Mouse (Mus musculus) cerebellum, adult 2 months (tissue): ENCODE measurements around the gene Dppa1. TPM values are rescaled to one million over a fixed set of nuclear protein-coding genes. Genes with fewer than 3 reads are reported as not detected.
A peak's percentile ranks its signal among the peaks of the same experiment; 100 is the strongest.
"Not testable (repeated sequence)": the region's sequence is repeated elsewhere in the genome, so short reads cannot be mapped to it uniquely, and the experiment has no call there.

Source experiments
- DNase-seq, 2 experiments: peaks; one replicate each; pipeline ENCODE4 v3.0.0; 2021
- H3K27ac ChIP-seq: fragments of 200-500 bp; 2 replicates; pipeline ENCODE4 v1.5.1; 2012; ENCODE audit warnings: low read length, control low read depth, inconsistent platforms; ENCODE audit not compliant: insufficient read depth
- H3K27me3 ChIP-seq: fragments of 200-500 bp; 2 replicates; pipeline ENCODE4 v1.6.1; 2012; ENCODE audit warnings: inconsistent platforms, mild to moderate bottlenecking, low read length, moderate library complexity; ENCODE audit not compliant: control insufficient read depth, insufficient read depth
- H3K4me1 ChIP-seq: fragments of 200-500 bp; 2 replicates; pipeline ENCODE4 v1.6.1; 2011; ENCODE audit warnings: low read length; ENCODE audit not compliant: control insufficient read depth, insufficient read depth
- H3K4me3 ChIP-seq: fragments of 200-500 bp; replicated peaks from 2 replicates; pipeline ENCODE3; 2011; ENCODE audit warnings: mild to moderate bottlenecking, low read depth, low read length, control low read depth; ENCODE audit not compliant: insufficient read depth
- CTCF ChIP-seq: fragments of 200-500 bp; IDR thresholded peaks from 2 replicates; pipeline ENCODE4 v1.5.1; 2011; ENCODE audit warnings: low read depth, mild to moderate bottlenecking, control low read depth, low read length, moderate library complexity, borderline replicate concordance; ENCODE audit not compliant: insufficient read depth
- POLR2A ChIP-seq: fragments of 200-500 bp; IDR thresholded peaks from 2 replicates; pipeline ENCODE4 v1.6.1; 2011; ENCODE audit warnings: low read length, control low read depth, borderline replicate concordance; ENCODE audit not compliant: insufficient read depth
- WGBS: fragments of 180-500 bp; shearing (Covaris S2); methylation state at CpG from one replicate; pipeline ENCODE4 v1.1.7; 2018; 5-methylcytosine and 5-hydroxymethylcytosine counted together
- polyA plus RNA-seq: library from polyadenylated mRNA; depleted of rRNA; stranded (reverse); fragments of >200 nt; gene quantifications from 2 replicates; pipeline ENCODE4 v1.2.3, GENCODE M21; 2012

The Dppa1 gene
- polyA plus RNA-seq, 1 experiment, result not detected

DNA sequence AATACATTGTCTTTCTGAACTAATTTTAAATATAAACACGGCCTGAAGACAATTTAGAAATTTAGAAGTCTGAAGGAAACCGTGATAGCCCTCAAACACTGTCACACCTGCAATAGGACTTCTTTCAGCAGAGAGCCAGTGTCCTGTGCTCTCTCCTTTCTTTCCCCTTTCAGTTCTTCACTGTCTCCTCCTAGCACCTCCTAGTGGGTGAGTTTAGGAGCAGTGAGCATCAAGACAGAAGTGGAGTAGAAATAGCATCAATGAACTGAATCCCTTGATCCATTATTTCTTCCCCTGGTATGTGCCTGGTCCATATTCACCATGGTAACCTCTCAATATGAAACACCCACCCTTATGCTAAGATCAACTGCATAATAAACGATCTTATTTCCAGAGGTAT, 7.5 kb upstream of the Dppa1 start:
- DNase-seq, result no peak
- 84% methylated on average over 3 of the region's 3 CpGs for WGBS
- Histone ChIP-seq H3K27me3 (no peaks in the 10 kb centered on the region), H3K4me1 (no peaks in the 10 kb centered on the region), H3K27ac (no peak overlapping the region), H3K4me3 (no peak overlapping the region)
- no peak for TF ChIP-seq CTCF
- no peak for TF ChIP-seq POLR2A

GRCm38 (mm10) chr11:46635516-46635915, 6.5 kb upstream of the Dppa1 start:
- 80% methylated on average over 4 of the region's 4 CpGs for WGBS
- H3K4me1 ChIP-seq, H3K27me3 ChIP-seq, DNase-seq, H3K4me3 ChIP-seq, H3K27ac ChIP-seq: not testable (repeated sequence)

DNA sequence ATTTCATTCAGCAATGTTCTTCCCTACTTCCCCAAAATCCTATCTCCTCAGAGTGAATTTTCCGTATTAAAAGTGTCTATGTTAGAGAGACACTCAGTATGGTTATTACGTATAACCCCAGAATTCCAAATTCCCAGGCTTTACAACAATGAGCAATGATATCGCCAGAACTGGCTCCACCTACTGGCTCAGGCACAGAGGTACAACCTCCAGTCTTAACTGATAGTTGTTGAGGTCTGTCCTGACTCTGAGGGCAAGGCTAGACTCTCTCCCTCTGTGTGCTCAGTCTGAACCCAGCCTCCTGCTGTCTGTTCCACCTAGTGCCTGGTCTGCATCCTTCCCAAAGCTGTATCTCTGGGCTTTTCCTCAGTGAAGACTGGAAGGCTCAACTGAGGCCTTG, 2.6 kb upstream of the Dppa1 start:
- no peaks in the 10 kb centered on the region for H3K4me1 ChIP-seq
- no peaks in the 10 kb centered on the region for H3K27me3 ChIP-seq
- no peak for DNase-seq
- H3K27ac ChIP-seq, result no peak overlapping the region
- H3K4me3 ChIP-seq, result no peak overlapping the region
- 21% methylated on average over 3 of the region's 3 CpGs for WGBS
- TF ChIP-seq CTCF, result peak; percentile 24; the same call in 1 of the 2 replicates
- no peak for TF ChIP-seq POLR2A

- TF ChIP-seq POLR2A (no peak), CTCF (no peak)
- no peaks in the 10 kb centered on the region for H3K27me3 ChIP-seq
- 35% methylated on average over 7 of the region's 7 CpGs for WGBS
Measured at GRCm38 (mm10) chr11:46620414-46621168, 8.5 kb downstream of the Dppa1 start.

DNA sequence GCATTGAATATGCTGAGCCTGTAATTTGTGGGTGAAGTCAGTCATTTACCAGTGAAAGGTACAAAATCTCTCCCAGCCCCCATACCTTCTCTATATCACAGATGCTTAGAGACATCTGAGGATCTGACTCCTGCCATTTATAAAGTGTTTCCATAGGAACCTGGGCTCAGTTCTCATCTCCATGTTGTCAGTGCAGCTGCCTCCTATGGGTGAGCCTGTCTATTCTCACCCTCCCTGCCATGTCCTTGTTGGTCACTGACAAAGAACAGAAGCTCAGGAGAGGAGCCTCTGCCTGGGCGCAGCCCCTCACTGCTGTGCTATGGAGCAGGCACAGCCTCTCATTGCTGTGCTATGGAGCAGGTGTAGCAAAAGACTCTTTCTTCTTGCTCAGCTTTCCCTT, 9.1 kb downstream of the Dppa1 start:
- DNase-seq, result no peak
- TF ChIP-seq CTCF (no peak), POLR2A (no peak)
- H3K4me3 ChIP-seq, result no peak overlapping the region
- H3K27me3 ChIP-seq, result no peaks in the 10 kb centered on the region
- H3K27ac ChIP-seq, result no peak overlapping the region
- H3K4me1 ChIP-seq, result no peaks in the 10 kb centered on the region
- 82% methylated on average over 1 of the region's 1 CpGs for WGBS

More at GRCm38 (mm10) chr11:46620414-46621168, 8.5 kb downstream of the Dppa1 start:
- no peaks in the 10 kb centered on the region for H3K4me1 ChIP-seq
- no peak for DNase-seq
- H3K4me3 ChIP-seq, result no peak overlapping the region
- no peak overlapping the region for H3K27ac ChIP-seq

- H3K27ac ChIP-seq, result no peak overlapping the region
- no peak for TF ChIP-seq CTCF
- no peak for TF ChIP-seq POLR2A
- 83% methylated on average over 2 of the region's 2 CpGs for WGBS
Measured at GRCm38 (mm10) chr11:46592416-46592815, 36.6 kb downstream of the Dppa1 start.

GRCm38 (mm10) chr11:46582741-46583140, 46.3 kb downstream of the Dppa1 start:
- TF ChIP-seq CTCF (no peak), POLR2A (no peak)
- Histone ChIP-seq H3K27me3 (no peaks in the 10 kb centered on the region), H3K4me1 (no peaks in the 10 kb centered on the region), H3K4me3 (no peak overlapping the region), H3K27ac (no peak overlapping the region)
- 85% methylated on average over 5 of the region's 5 CpGs for WGBS
- DNase-seq, result no peak

More at GRCm38 (mm10) chr11:46592416-46592815, 36.6 kb downstream of the Dppa1 start:
- H3K4me1 ChIP-seq, result no peaks in the 10 kb centered on the region
- no peak for DNase-seq
- H3K4me3 ChIP-seq, result no peak overlapping the region
- no peaks in the 10 kb centered on the region for H3K27me3 ChIP-seq

- Histone ChIP-seq H3K27ac (no peak overlapping the region), H3K4me3 (no peak overlapping the region), H3K4me1 (no peaks in the 10 kb centered on the region), H3K27me3 (no peaks in the 10 kb centered on the region)
- WGBS, result 79% methylated on average over 3 of the region's 3 CpGs
- DNase-seq, result no peak
- TF ChIP-seq POLR2A (no peak), CTCF (no peak)
Measured at GRCm38 (mm10) chr11:46580428-46580827, 48.6 kb downstream of the Dppa1 start.
